9 mouse cellular contexts compared by ENCODE assay signal in the genomic region with DNA sequence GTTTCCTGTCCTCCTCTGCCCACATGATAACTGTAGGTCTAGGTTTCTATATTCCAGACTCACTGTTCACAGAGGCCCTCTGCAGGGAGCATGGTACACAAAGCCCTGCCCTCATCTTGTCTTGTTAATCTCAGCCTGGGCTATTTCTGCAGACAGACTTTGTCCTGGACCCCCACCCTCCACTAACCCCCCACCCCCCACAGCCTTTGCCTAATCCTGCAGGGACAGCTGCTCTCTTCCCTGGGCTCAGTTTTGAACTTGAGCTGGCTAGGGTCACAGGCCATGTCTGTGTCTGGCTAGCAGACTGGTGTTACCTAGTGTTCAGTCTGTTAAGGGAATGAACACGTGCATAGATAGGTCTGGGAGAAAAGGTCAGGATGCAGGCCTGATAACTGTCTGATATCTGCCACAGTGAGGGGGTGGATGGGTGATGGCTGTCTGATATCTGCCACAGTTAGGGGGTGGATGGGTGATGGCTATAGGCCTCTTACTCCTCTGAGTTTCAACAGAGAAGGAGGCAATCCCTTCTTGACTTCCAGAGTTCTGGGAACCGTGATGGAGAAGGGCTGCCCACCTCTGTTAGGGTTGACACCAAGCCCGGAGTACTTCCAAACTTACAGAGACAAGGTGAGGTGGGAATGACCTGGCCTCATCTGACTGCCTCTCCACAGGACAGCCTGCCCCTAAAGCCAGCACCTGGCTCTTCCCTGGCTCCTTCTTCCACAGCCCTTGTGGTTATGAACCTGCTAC. TPM values are rescaled to one million over a fixed set of nuclear protein-coding genes. Genes with fewer than 3 reads are reported as not detected.
DNase-seq lines count a peak whose midpoint lies in the region; ATAC-seq and TF ChIP-seq lines count a peak whose summit lies in the region.
"Had no signal": no experiment of that assay in that cellular context is flagged by ENCODE, and none has a peak within 500 bp of the region (broad histone marks: within the 10 kb centered on the region; RNA-seq: fewer than 3 reads in every experiment).

No protein-coding gene starts in this region.

- TF ChIP-seq CTCF in hindbrain, postnatal 0 days (IDR thresholded peaks at IDR 0.05; ENCODE audit: low read depth), result no peak

- H3K9ac ChIP-seq in hindbrain, embryonic 14.5 days, result no peak overlapping the region
- no peak overlapping the region for H3K9ac ChIP-seq in hindbrain, postnatal 0 days (replicated peaks; ENCODE audit: low read length)
- no peak overlapping the region for H3K9ac ChIP-seq in neural tube, embryonic 14.5 days (replicated peaks; ENCODE audit: low read depth, low read length)
- H3K9ac ChIP-seq in limb, embryonic 15.5 days, result no peak overlapping the region
- H3K9ac ChIP-seq in stomach, embryonic 15.5 days, result no peak overlapping the region

- no peak overlapping the region for H3K4me2 ChIP-seq in hindbrain, embryonic 14.5 days (replicated peaks)
- H3K4me2 ChIP-seq in hindbrain, postnatal 0 days (ENCODE audit: low read depth, low read length), result no peak overlapping the region
- no peak overlapping the region for H3K4me2 ChIP-seq in neural tube, embryonic 14.5 days (ENCODE audit: low read depth, low read length)
- H3K4me2 ChIP-seq in limb, embryonic 15.5 days, result no peak overlapping the region
- no peak overlapping the region for H3K4me2 ChIP-seq in stomach, embryonic 15.5 days

- H3K27ac ChIP-seq in hindbrain, embryonic 14.5 days, result peak overlapping the region; percentile 16; the same call in 1 of the 2 replicates
- no peak overlapping the region for H3K27ac ChIP-seq in hindbrain, postnatal 0 days
- H3K27ac ChIP-seq in neural tube, embryonic 14.5 days (ENCODE audit: low read depth, low read length), result 0 out of 2 replicates have a peak overlapping the region, but pooled peaks have one; percentile 10
- peak overlapping the region; percentile 30; the same call in 1 of the 2 replicates for H3K27ac ChIP-seq in limb, embryonic 15.5 days
- peak overlapping the region; percentile 17; the same call in 1 of the 2 replicates for H3K27ac ChIP-seq in stomach, embryonic 15.5 days

- DNase-seq in hindbrain, embryonic 14.5 days (ENCODE audit: low spot score), result no peak
- DNase-seq in hindbrain, postnatal 0 days (ENCODE audit: low spot score), result no peak
- DNase-seq in neural tube, embryonic 10.5 days (ENCODE audit: extremely low spot score, low spot score), result no peak
- no peak for DNase-seq in left cerebral cortex, adult 9 months (ENCODE audit: low spot score in 2 of 2)

- H3K4me3 ChIP-seq in hindbrain, embryonic 14.5 days (replicated peaks; ENCODE audit: low read length), result no peak overlapping the region
- H3K4me3 ChIP-seq in hindbrain, postnatal 0 days (ENCODE audit: low read length), result no peak overlapping the region
- no peak overlapping the region for H3K4me3 ChIP-seq in neural tube, embryonic 14.5 days (ENCODE audit: low read depth, low read length)
- no peak overlapping the region for H3K4me3 ChIP-seq in limb, embryonic 15.5 days
- H3K4me3 ChIP-seq in stomach, embryonic 15.5 days (replicated peaks), result no peak overlapping the region
- H3K4me3 ChIP-seq: myocyte had no signal

- no peaks in the 10 kb centered on the region for H3K27me3 ChIP-seq in hindbrain, embryonic 14.5 days (ENCODE audit: control insufficient read depth, insufficient read depth, low read length)
- H3K27me3 ChIP-seq in hindbrain, postnatal 0 days (ENCODE audit: insufficient read depth, low read length), result no peaks in the 10 kb centered on the region
- H3K27me3 ChIP-seq in neural tube, embryonic 14.5 days (ENCODE audit: control insufficient read depth, insufficient read depth, low read length), result peaks cover 3% of the 10 kb centered on the region; the same call in 1 of the 2 replicates
- peaks cover 32% of the 10 kb centered on the region for H3K27me3 ChIP-seq in limb, embryonic 15.5 days
- H3K27me3 ChIP-seq in stomach, embryonic 15.5 days (replicated peaks), result peaks cover 20% of the 10 kb centered on the region

- ATAC-seq in hindbrain, embryonic 14.5 days (ENCODE audit: low FRiP score), result no peak
- ATAC-seq in hindbrain, postnatal 0 days, result no peak
- no peak for ATAC-seq in neural tube, embryonic 14.5 days (ENCODE audit: low read depth)
- ATAC-seq in limb, embryonic 15.5 days (ENCODE audit: insufficient number of reproducible peaks, low FRiP score, low TSS enrichment, low read depth), result no peak
- ATAC-seq in stomach, embryonic 15.5 days (ENCODE audit: insufficient read depth, low FRiP score, low read depth), result no peak

- peaks cover 29% of the 10 kb centered on the region for H3K4me1 ChIP-seq in hindbrain, embryonic 14.5 days (replicated peaks; ENCODE audit: control insufficient read depth, insufficient read depth, low read length)
- peaks cover 11% of the 10 kb centered on the region for H3K4me1 ChIP-seq in hindbrain, postnatal 0 days (ENCODE audit: insufficient read depth, low read length)
- H3K4me1 ChIP-seq in neural tube, embryonic 14.5 days (ENCODE audit: control insufficient read depth, insufficient read depth, low read length), result peaks cover 9% of the 10 kb centered on the region; the same call in 1 of the 2 replicates
- peaks cover 24% of the 10 kb centered on the region for H3K4me1 ChIP-seq in limb, embryonic 15.5 days
- 0 out of 2 replicates have a peak, but pooled peaks cover 8% of the 10 kb centered on the region for H3K4me1 ChIP-seq in stomach, embryonic 15.5 days

- 77% methylated on average over 3 of the region's 3 CpGs for whole genome bisulfite sequencing in hindbrain, embryonic 14.5 days
- WGBS in hindbrain, postnatal 0 days, result 82% methylated on average over 3 of the region's 3 CpGs
- 86% methylated on average over 3 of the region's 3 CpGs for WGBS in neural tube, embryonic 14.5 days
- 63% methylated on average over 3 of the region's 3 CpGs for WGBS in limb, embryonic 15.5 days
- 62% methylated on average over 3 of the region's 3 CpGs for WGBS in stomach, embryonic 15.5 days

- H3K36me3 ChIP-seq in hindbrain, embryonic 14.5 days (replicated peaks; ENCODE audit: control insufficient read depth, insufficient read depth), result peaks cover 11% of the 10 kb centered on the region
- H3K36me3 ChIP-seq in hindbrain, postnatal 0 days (ENCODE audit: insufficient read depth, low read length), result no peaks in the 10 kb centered on the region
- H3K36me3 ChIP-seq in neural tube, embryonic 14.5 days (ENCODE audit: control insufficient read depth, insufficient read depth, low read length), result 0 out of 2 replicates have a peak, but pooled peaks cover 3% of the 10 kb centered on the region
- no peaks in the 10 kb centered on the region for H3K36me3 ChIP-seq in limb, embryonic 15.5 days
- H3K36me3 ChIP-seq in stomach, embryonic 15.5 days, result no peaks in the 10 kb centered on the region
- H3K36me3 ChIP-seq: G1E had no signal

- H3K9me3 ChIP-seq in hindbrain, embryonic 14.5 days (ENCODE audit: control insufficient read depth, low read length), result no peaks in the 10 kb centered on the region
- no peaks in the 10 kb centered on the region for H3K9me3 ChIP-seq in hindbrain, postnatal 0 days (ENCODE audit: low read length)
- H3K9me3 ChIP-seq in neural tube, embryonic 14.5 days (ENCODE audit: control insufficient read depth, low read length), result no peaks in the 10 kb centered on the region
- no peaks in the 10 kb centered on the region for H3K9me3 ChIP-seq in limb, embryonic 15.5 days
- no peaks in the 10 kb centered on the region for H3K9me3 ChIP-seq in stomach, embryonic 15.5 days

RNA-seq across cellular contexts. Expression of gene Abcg1, which starts 4.0 kb away (rescaled TPM):
- 19.3 and 21.1 TPM in 2 replicates for polyA plus RNA-seq in hindbrain, embryonic 14.5 days (2014; fragmentation: Nextera tagmentation; extraction: Ambion mirVana)
- 34.9 and 40.7 TPM in 2 replicates for total RNA-seq in hindbrain, postnatal 0 days (2014; rRNA removed)
- 17.4 and 18.9 TPM in 2 replicates for polyA plus RNA-seq in hindbrain, postnatal 0 days (2015; fragmentation: Nextera tagmentation; extraction: Ambion mirVana)
- 20.5 and 21.0 TPM in 2 replicates for polyA plus RNA-seq in neural tube, embryonic 14.5 days (2014; fragmentation: Nextera tagmentation; extraction: Ambion mirVana)
- 8.6 and 9.2 TPM in 2 replicates for polyA plus RNA-seq in limb, embryonic 15.5 days (2015; fragmentation: Nextera tagmentation; extraction: Ambion mirVana)
- polyA plus RNA-seq in stomach, embryonic 15.5 days (2015; fragmentation: Nextera tagmentation; extraction: Ambion mirVana), result 7.7 and 8.4 TPM in 2 replicates
- polyA plus RNA-seq: G1E had no signal
